Mouse (Mus musculus): ENCODE measurements around the gene Arntl. TPM values are rescaled to one million over a fixed set of nuclear protein-coding genes. Genes with fewer than 3 reads are reported as not detected.

Arntl gene
- polyA plus RNA-seq, 1 experiment from 2014 or later, result 6.7 TPM

DNA sequence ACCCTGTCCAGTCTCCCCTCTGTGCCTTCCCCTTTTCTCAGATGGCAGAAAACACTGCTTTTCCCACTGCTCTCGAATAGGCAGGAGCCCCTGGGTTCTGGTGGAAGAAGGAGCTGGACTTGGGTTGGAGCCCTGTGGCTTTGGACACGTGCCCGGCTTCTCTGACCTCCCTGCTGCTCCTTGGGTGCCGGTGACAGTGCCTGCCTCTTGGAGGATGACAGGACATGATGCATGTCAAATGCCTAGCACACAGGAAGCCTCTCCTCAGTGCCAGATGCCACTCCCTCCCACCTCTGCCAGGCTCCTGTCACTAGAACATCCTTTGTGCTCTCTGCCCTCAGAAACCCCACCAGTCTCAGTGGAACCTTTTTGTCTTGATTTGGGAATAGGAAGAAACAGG, 3.2 kb downstream of the Arntl start:
- WGBS (ENCODE audit: insufficient replicate concordance), result 38% methylated on average over 4 of the region's 4 CpGs
- Histone ChIP-seq H3K27ac (replicated peaks) (no peak overlapping the region), H3K27me3 (peaks cover 75% of the 10 kb centered on the region), H3K4me3 (replicated peaks) (no peak overlapping the region), H3K4me2 (no peak overlapping the region), H3K4me1 (replicated peaks) (peaks cover 8% of the 10 kb centered on the region; the same call in 1 of the 2 replicates), H3K36me3 (replicated peaks) (no peaks in the 10 kb centered on the region), H3K9ac (no peak overlapping the region), H3K9me3 (replicated peaks) (no peaks in the 10 kb centered on the region)
- ATAC-seq (ENCODE audit: insufficient read depth), result no peak

DNA sequence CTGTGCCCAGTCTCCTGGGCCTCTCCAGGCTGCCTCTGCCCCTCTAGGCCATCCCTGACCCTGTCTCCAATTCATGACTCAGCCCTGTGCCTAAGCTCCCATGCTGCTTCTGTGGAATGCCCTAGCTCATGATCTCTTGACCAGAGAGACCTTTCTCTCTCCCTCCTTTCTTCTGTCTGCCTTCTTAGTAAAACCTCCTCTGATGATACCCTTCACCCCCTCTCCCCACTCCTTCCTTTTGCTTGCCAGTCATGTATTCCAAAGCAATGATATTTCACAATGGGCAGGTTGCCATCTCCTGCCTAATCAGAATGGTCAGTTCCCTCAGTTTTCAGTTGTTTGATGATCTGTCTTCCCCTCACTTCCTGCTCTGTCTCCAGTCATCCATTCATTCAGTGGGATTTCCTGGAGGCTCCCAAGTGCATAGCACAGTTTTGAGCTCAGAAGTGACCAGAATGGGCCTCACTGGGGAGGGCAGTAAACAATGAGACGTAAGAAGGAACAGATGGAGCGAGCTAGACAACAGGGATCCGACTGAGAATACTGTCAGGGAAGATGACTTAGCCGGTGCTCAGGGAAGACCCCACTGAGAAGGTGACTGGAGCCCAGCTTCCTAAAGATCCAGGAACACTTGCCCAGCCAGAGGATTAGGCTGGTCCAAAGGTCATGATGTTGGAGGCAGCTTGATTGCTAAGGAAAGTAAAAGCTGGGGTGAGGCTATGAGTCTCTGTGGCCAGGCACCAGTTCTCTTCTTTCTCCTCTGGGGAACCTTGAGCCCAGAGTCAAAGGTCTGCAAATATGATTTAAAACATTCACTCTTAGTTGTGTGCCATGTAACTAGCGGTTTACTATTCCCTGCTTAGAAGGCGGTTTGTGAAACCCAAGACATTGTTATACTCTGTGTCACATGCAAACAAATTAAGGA, 7.2 kb downstream of the Arntl start:
- ATAC-seq (ENCODE audit: insufficient read depth), result no peak
- 24% methylated on average over 6 of the region's 6 CpGs for WGBS (ENCODE audit: insufficient replicate concordance)

DNA sequence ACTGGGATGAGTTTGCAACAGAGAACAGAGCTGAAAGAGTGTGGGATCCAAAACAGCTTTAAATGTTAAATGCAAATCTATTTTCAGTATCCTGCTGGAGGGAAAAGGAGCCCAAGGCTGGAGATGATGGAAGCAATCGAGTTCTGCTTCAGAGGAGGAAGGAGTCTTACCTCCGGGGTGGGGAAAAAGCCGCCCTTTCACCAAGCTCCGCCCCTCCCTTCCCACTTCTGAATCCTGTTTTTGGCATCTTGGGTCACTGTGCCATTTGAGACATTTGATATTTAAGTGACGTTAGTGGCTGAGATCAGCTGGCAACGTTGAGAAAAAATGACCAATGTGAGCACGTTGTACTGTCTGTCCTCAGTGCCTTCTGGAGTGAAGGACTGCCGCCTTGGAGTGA, 8.9 kb downstream of the Arntl start:
- Histone ChIP-seq H3K36me3 (replicated peaks) (no peaks in the 10 kb centered on the region), H3K9me3 (replicated peaks) (no peaks in the 10 kb centered on the region), H3K4me1 (replicated peaks) (no peaks in the 10 kb centered on the region), H3K4me3 (replicated peaks) (no peak overlapping the region), H3K4me2 (no peak overlapping the region), H3K9ac (no peak overlapping the region), H3K27ac (replicated peaks) (no peak overlapping the region), H3K27me3 (peaks cover 18% of the 10 kb centered on the region; the same call in 1 of the 2 replicates)
- ATAC-seq (ENCODE audit: insufficient read depth), result no peak
- 41% methylated on average over 8 of the region's 8 CpGs for WGBS (ENCODE audit: insufficient replicate concordance)

More for the DNA sequence above, 7.2 kb downstream of the Arntl start:
- peaks cover 34% of the 10 kb centered on the region for H3K27me3 ChIP-seq
- H3K27ac ChIP-seq (replicated peaks), result no peak overlapping the region
- no peak overlapping the region for H3K4me3 ChIP-seq (replicated peaks)
- H3K36me3 ChIP-seq (replicated peaks), result no peaks in the 10 kb centered on the region
- no peak overlapping the region for H3K4me2 ChIP-seq
- H3K4me1 ChIP-seq (replicated peaks), result no peaks in the 10 kb centered on the region
- H3K9ac ChIP-seq, result no peak overlapping the region
- H3K9me3 ChIP-seq (replicated peaks), result no peaks in the 10 kb centered on the region

DNA sequence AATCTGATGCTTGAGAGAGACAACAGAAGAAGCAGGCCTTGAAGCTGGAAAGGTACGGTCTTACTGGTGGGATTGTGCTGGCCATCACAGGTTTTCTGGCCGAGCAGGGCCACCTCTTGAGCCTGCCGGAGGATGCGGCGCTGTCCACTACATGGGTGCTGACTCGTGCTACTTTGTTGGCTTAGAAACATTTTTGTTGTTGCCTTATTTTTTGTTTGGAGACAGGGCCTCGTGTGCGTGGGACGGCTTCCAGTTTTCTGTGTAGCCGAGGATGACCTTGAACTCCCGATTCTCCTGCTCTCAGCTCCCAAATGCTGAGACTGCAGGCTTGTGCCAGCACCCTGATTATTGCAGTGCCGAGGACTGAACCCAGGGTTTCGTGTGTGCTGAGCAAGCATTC, 12.2 kb downstream of the Arntl start:
- Histone ChIP-seq H3K4me1 (replicated peaks) (no peaks in the 10 kb centered on the region), H3K27ac (replicated peaks) (no peak overlapping the region), H3K9ac (no peak overlapping the region), H3K4me3 (replicated peaks) (no peak overlapping the region), H3K36me3 (replicated peaks) (no peaks in the 10 kb centered on the region), H3K9me3 (replicated peaks) (no peaks in the 10 kb centered on the region), H3K4me2 (no peak overlapping the region), H3K27me3 (peaks cover 5% of the 10 kb centered on the region; the same call in 1 of the 2 replicates)
- 51% methylated on average over 13 of the region's 13 CpGs for WGBS (ENCODE audit: insufficient replicate concordance)
- no peak for ATAC-seq (ENCODE audit: insufficient read depth)

DNA sequence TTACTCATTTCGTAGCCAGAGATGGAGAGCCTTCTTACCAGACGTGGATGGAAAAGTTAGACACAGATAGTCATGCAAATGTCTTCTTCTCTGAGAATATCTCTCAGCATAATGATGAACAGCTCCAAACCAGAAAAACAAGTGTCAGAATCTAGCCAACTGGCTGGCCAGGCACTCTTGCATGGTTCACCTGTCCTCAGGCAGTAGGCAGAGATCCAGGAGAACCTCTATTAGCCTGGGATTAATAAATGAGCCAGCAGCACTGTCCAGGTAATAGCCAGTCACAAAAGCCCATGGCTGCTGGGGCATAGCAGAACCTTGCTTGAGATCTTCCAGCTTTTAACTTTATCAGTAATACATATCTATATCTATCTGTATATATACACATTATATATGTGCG, 12.6 kb downstream of the Arntl start:
- H3K4me1 ChIP-seq (replicated peaks), result no peaks in the 10 kb centered on the region
- H3K27me3 ChIP-seq, result 0 out of 2 replicates have a peak, but pooled peaks cover under 1% of the 10 kb centered on the region
- 58% methylated on average over 3 of the region's 3 CpGs for WGBS (ENCODE audit: insufficient replicate concordance)
- H3K4me2 ChIP-seq, result no peak overlapping the region
- H3K27ac ChIP-seq (replicated peaks), result no peak overlapping the region
- no peaks in the 10 kb centered on the region for H3K36me3 ChIP-seq (replicated peaks)
- no peaks in the 10 kb centered on the region for H3K9me3 ChIP-seq (replicated peaks)
- ATAC-seq (ENCODE audit: insufficient read depth), result no peak
- no peak overlapping the region for H3K4me3 ChIP-seq (replicated peaks)
- no peak overlapping the region for H3K9ac ChIP-seq

DNA sequence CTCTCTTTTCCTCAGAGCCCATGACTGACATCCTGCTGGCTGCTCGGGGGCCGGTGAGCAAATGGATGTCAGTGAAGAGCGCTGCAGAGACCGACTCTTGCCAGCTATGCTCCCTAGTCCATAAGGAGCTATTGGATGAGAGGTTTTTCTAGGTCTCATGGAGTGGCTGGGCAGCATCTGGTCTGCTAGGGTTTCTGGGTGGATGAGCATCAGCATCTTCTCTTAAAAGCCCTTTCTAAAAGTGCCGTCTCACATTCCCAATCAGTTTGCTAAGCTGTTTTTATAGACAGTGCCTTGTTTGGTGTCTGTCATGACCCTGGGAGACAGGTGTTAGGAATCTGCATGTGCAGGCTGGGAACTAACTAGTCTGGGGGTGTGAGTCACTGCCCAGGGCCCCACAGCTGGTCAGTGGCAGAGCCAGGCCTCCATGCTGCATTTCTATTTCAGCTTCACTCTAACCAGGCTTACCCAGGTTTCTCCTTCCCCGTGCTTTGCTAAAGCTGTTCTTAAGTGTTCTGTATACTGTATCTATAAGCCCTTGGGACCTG, 13.5 kb downstream of the Arntl start:
- Histone ChIP-seq H3K36me3 (replicated peaks) (no peaks in the 10 kb centered on the region), H3K27ac (replicated peaks) (no peak overlapping the region), H3K4me3 (replicated peaks) (no peak overlapping the region), H3K27me3 (no peaks in the 10 kb centered on the region), H3K9ac (no peak overlapping the region), H3K9me3 (replicated peaks) (no peaks in the 10 kb centered on the region), H3K4me2 (no peak overlapping the region), H3K4me1 (replicated peaks) (no peaks in the 10 kb centered on the region)
- WGBS (ENCODE audit: insufficient replicate concordance), result 59% methylated on average over 6 of the region's 6 CpGs
- ATAC-seq (ENCODE audit: insufficient read depth), result no peak

DNA sequence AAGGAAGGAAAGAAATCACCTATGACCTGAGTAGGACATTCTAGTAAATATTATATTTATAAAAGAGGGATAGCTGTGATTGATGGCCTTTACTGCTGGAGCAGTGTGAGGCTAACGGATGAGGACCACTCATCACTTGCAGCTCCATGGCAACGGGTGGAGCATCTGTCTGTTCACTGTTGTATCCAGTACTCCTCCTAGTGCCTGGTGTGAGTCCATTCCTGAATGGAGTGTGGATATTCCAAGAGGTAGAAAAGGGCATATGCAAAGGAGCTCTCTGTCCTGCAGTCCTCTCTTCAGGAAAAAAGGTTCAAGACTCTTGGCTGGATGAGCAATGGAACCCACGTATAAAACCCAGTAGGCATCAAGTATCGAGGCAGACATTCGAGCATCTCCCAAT, 15.6 kb downstream of the Arntl start:
- Histone ChIP-seq H3K27ac (replicated peaks) (no peak overlapping the region), H3K4me1 (replicated peaks) (no peaks in the 10 kb centered on the region), H3K4me3 (replicated peaks) (no peak overlapping the region), H3K4me2 (no peak overlapping the region), H3K36me3 (replicated peaks) (no peaks in the 10 kb centered on the region), H3K9me3 (replicated peaks) (no peaks in the 10 kb centered on the region), H3K27me3 (no peaks in the 10 kb centered on the region), H3K9ac (no peak overlapping the region)
- no peak for ATAC-seq (ENCODE audit: insufficient read depth)
- 69% methylated on average over 5 of the region's 5 CpGs for WGBS (ENCODE audit: insufficient replicate concordance)

DNA sequence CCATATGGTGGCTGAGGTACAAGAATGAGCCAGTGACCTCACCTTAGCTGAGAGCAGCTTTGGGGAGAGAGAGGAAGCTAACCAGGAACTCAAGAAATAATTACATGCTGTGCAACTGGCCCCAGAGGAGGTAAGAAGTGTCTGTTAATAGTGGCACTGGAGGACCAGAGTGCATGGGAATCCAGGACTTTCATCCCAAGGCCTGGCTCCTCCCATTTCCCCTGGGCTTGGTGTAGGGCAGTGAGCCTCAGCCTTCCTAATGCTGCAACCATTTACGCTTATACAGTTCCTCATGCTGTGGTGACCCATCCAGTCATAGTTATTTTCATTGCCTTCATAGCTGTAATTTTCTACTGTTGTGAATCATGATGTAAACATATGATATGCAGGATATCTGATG, 17.4 kb downstream of the Arntl start:
- WGBS (ENCODE audit: insufficient replicate concordance), result 47% methylated on average over 1 of the region's 1 CpGs
- no peak overlapping the region for H3K4me3 ChIP-seq (replicated peaks)
- no peak overlapping the region for H3K4me2 ChIP-seq
- no peak for ATAC-seq (ENCODE audit: insufficient read depth)
- no peak overlapping the region for H3K9ac ChIP-seq
- no peaks in the 10 kb centered on the region for H3K27me3 ChIP-seq
- no peaks in the 10 kb centered on the region for H3K36me3 ChIP-seq (replicated peaks)
- no peaks in the 10 kb centered on the region for H3K4me1 ChIP-seq (replicated peaks)
- no peaks in the 10 kb centered on the region for H3K9me3 ChIP-seq (replicated peaks)
- H3K27ac ChIP-seq (replicated peaks), result no peak overlapping the region

DNA sequence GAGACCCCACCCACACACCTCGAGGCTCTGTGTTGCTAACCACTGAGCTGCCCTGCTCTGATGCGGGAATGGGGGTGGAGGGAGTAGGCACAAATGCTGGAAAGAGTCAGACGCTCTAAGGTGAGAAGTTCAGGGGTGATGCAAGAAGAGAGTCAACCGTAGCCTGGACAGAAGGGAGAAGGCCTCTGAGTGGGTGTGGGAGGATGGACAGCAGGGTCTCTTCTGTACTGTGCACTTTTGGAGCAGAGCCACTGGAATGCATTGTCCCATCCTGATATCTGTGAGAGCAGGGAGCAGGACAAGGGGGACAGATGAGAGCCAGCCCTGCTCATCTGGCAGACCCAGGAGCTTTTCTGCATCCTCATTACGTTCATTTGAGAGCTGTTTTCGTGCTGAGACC, 21.2 kb downstream of the Arntl start:
- no peak overlapping the region for H3K4me2 ChIP-seq
- no peaks in the 10 kb centered on the region for H3K27me3 ChIP-seq
- no peak overlapping the region for H3K27ac ChIP-seq (replicated peaks)
- no peaks in the 10 kb centered on the region for H3K9me3 ChIP-seq (replicated peaks)
- no peaks in the 10 kb centered on the region for H3K36me3 ChIP-seq (replicated peaks)
- WGBS (ENCODE audit: insufficient replicate concordance), result 54% methylated on average over 6 of the region's 6 CpGs
- H3K4me3 ChIP-seq (replicated peaks), result no peak overlapping the region
- ATAC-seq (ENCODE audit: insufficient read depth), result no peak
- H3K4me1 ChIP-seq (replicated peaks), result no peaks in the 10 kb centered on the region
- H3K9ac ChIP-seq, result no peak overlapping the region

DNA sequence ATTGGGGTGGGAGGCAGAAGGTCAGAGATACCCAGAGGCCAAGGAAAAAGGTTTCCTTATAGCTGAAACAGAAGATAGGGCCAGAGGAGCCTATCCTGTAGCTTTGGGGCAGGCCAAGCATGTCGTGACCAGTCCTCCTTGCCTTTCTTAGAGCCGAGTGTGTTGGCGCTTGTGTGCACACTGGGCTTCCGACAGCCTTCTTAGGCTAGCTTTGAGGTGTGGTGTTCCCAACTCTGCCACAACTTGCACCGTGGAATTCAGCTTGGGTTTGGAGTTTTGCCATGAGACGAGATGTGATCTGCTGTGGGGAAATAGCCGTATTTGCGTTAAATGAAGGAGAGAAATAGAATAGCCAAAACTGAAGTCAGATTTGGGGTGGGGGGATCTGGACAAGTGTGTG, 28.9 kb downstream of the Arntl start:
- no peaks in the 10 kb centered on the region for H3K9me3 ChIP-seq (replicated peaks)
- ATAC-seq (ENCODE audit: insufficient read depth), result no peak
- 74% methylated on average over 8 of the region's 8 CpGs for WGBS (ENCODE audit: insufficient replicate concordance)
- H3K36me3 ChIP-seq (replicated peaks), result no peaks in the 10 kb centered on the region
- H3K4me2 ChIP-seq, result no peak overlapping the region
- no peaks in the 10 kb centered on the region for H3K27me3 ChIP-seq
- H3K4me1 ChIP-seq (replicated peaks), result peaks cover 11% of the 10 kb centered on the region
- no peak overlapping the region for H3K27ac ChIP-seq (replicated peaks)
- no peak overlapping the region for H3K4me3 ChIP-seq (replicated peaks)
- H3K9ac ChIP-seq, result no peak overlapping the region

DNA sequence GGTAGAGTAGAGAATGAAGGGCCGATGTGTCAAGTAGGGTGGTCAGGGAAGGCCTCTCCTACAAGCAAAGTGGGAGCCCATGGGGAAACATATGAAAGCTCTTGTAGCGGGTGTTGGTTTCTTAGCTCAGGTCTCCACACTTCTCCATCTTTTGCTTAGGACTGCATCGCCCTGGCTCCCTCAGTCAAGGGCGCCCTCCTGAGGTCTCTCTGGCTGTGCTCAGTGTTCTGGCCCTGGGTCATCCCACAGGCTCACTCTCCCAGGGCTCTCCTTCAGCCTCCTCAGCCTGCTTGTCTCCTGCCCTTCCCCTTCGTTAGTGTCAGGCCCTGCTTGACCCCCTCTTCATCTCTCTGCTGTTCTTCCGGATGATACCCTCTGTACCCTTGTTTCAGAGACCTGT, 31.1 kb downstream of the Arntl start:
- H3K27ac ChIP-seq (replicated peaks), result no peak overlapping the region
- WGBS (ENCODE audit: insufficient replicate concordance), result 61% methylated on average over 6 of the region's 6 CpGs

More for the DNA sequence above, 31.1 kb downstream of the Arntl start:
- ATAC-seq (ENCODE audit: insufficient read depth), result no peak
- Histone ChIP-seq H3K9me3 (replicated peaks) (no peaks in the 10 kb centered on the region), H3K4me1 (replicated peaks) (peaks cover 18% of the 10 kb centered on the region), H3K27me3 (no peaks in the 10 kb centered on the region), H3K36me3 (replicated peaks) (no peaks in the 10 kb centered on the region), H3K4me3 (replicated peaks) (no peak overlapping the region), H3K9ac (no peak overlapping the region), H3K4me2 (no peak overlapping the region)
